Mouse (Mus musculus) neural tube, embryonic 11.5 days (tissue): ENCODE measurements around the gene Bag2. TPM values are rescaled to one million over a fixed set of nuclear protein-coding genes. Genes with fewer than 3 reads are reported as not detected.

Source experiments
- ATAC-seq: fragments of 200-750 bp; cut with Nextera tagmentation; 2 replicates; pipeline ENCODE4 v1.8.0; 2017; ENCODE audit warnings: moderate number of reproducible peaks, mild to moderate bottlenecking, moderate TSS enrichment, moderate library complexity; ENCODE audit not compliant: insufficient read depth, low FRiP score, low TSS enrichment
- DNase-seq: peaks from one replicate; pipeline ENCODE4 v3.0.0-alpha.2; 2015; ENCODE audit warnings: low spot score
- H3K27ac ChIP-seq: fragments of 300-500 bp; sonication (generic); 2 replicates; pipeline ENCODE4 v1.5.1; 2014; ENCODE audit warnings: low read depth, mild to moderate bottlenecking, low read length
- H3K27me3 ChIP-seq: fragments of 300-500 bp; sonication (generic); 2 replicates; pipeline ENCODE4 v1.6.1; 2014; ENCODE audit warnings: mild to moderate bottlenecking, low read length, mixed read lengths; ENCODE audit not compliant: control insufficient read depth, insufficient read depth
- H3K36me3 ChIP-seq: fragments of 300-500 bp; sonication (generic); 2 replicates; pipeline ENCODE4 v1.6.1; 2014; ENCODE audit warnings: mild to moderate bottlenecking, low read length, moderate library complexity, mixed read lengths; ENCODE audit not compliant: control insufficient read depth, insufficient read depth
- H3K4me1 ChIP-seq: fragments of 300-500 bp; sonication (generic); 2 replicates; pipeline ENCODE4 v1.6.1; 2014; ENCODE audit warnings: low read length, mixed read lengths; ENCODE audit not compliant: control insufficient read depth, insufficient read depth
- H3K4me2 ChIP-seq: fragments of 300-500 bp; sonication (generic); 2 replicates; pipeline ENCODE4 v1.6.1; 2014; ENCODE audit warnings: low read depth, mild to moderate bottlenecking, moderate library complexity
- H3K4me3 ChIP-seq: fragments of 300-500 bp; sonication (generic); 2 replicates; pipeline ENCODE4 v1.5.1; 2014; ENCODE audit warnings: low read depth, low read length
- H3K9ac ChIP-seq: fragments of 300-500 bp; sonication (generic); 2 replicates; pipeline ENCODE4 v1.6.1; 2014; ENCODE audit warnings: mild to moderate bottlenecking, low read length
- H3K9me3 ChIP-seq: fragments of 300-500 bp; sonication (generic); 2 replicates; pipeline ENCODE4 v1.6.1; 2016; ENCODE audit warnings: low read length; ENCODE audit not compliant: control insufficient read depth
- WGBS: fragments of 180-500 bp; shearing (Covaris S2); extraction: QIAGEN DNeasy Blood & Tissue Kit; methylation state at CpG from one replicate; pipeline ENCODE4 v1.1.7; 2014; 5-methylcytosine and 5-hydroxymethylcytosine counted together
- polyA plus RNA-seq: library from polyadenylated mRNA; unstranded; fragments of >200 nt; fragmentation: Nextera tagmentation; extraction: Ambion mirVana; gene quantifications from 2 replicates; pipeline ENCODE4 v1.2.1, GENCODE M21; 2014

The Bag2 gene
- polyA plus RNA-seq, 1 experiment from 2014 or later, result 29.5 TPM

- DNase-seq (no peak), ATAC-seq (no peak)
- Histone ChIP-seq H3K9ac (no peak overlapping the region), H3K27ac (no peak overlapping the region), H3K36me3 (peaks cover 4% of the 10 kb centered on the region), H3K27me3 (no peaks in the 10 kb centered on the region), H3K4me1 (no peaks in the 10 kb centered on the region), H3K4me3 (no peak overlapping the region), H3K9me3 (no peaks in the 10 kb centered on the region), H3K4me2 (no peak overlapping the region)
These were observed 11.2 kb upstream of the Bag2 start for GRCm38 (mm10) chr1:33768827-33769226.

GRCm38 (mm10) chr1:33768091-33768787 is 10.6 kb upstream of the Bag2 start:
- ATAC-seq (no peak), DNase-seq (no peak)
- no peaks in the 10 kb centered on the region for H3K4me1 ChIP-seq
- no peak overlapping the region for H3K4me2 ChIP-seq
- no peak overlapping the region for H3K4me3 ChIP-seq
- no peaks in the 10 kb centered on the region for H3K27me3 ChIP-seq
- no peaks in the 10 kb centered on the region for H3K9me3 ChIP-seq
- no peak overlapping the region for H3K9ac ChIP-seq
- whole genome bisulfite sequencing, result 85% methylated on average over 1 of the region's 1 CpGs
- peaks cover 4% of the 10 kb centered on the region for H3K36me3 ChIP-seq
- no peak overlapping the region for H3K27ac ChIP-seq

DNA sequence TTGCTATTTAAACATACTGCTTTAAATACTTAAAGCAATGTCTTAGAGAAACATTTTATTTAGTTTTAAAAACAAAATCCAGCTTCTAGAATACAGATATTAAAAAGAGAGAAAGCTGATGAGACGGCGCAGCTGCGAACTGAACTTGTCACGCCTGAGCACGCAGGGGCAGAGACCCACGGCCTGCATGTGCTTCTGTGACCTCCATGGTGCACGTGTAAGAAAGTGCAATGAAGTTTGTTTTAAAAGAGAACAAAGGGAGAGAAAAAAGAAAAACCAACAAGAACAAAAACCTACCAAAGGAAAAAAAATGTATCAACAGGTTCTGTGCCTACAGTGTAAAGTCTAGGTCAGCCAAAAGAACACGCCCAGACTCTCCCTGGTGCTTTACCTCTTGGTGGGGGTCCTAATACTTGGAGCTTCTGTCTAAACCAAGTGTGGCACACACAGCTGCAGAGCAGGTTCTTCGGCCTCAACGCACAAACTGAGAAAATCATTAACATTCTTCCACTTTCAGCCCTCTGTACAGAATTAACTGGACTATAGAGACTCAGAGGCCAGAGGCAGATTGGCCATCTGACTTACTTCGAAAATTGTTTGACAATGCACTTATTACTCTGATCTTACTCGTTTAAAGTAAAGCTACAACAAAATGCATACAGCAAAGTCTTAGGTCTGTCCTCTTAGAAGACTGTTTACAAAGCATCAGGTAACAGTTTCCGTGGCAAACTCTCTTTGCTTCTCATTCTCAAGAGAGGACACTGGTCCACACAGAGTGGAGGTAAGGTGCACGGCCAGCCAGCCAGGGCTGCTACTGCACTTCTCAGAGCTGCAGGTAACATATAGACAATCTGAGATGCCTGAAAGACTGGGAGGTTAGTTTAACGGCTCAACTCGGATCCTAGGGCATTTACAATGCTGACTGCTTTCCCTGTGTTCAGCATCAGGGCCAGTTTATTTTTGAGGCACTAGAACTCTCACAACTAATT is 9.2 kb upstream of the Bag2 start:
- H3K4me1 ChIP-seq, result no peaks in the 10 kb centered on the region
- no peak overlapping the region for H3K27ac ChIP-seq
- no peak for DNase-seq
- H3K4me3 ChIP-seq, result no peak overlapping the region
- 74% methylated on average over 16 of the region's 16 CpGs for WGBS
- no peaks in the 10 kb centered on the region for H3K27me3 ChIP-seq
- H3K9ac ChIP-seq, result no peak overlapping the region
- H3K4me2 ChIP-seq, result no peak overlapping the region
- no peak for ATAC-seq
- no peaks in the 10 kb centered on the region for H3K9me3 ChIP-seq
- H3K36me3 ChIP-seq, result peaks cover 4% of the 10 kb centered on the region

DNA sequence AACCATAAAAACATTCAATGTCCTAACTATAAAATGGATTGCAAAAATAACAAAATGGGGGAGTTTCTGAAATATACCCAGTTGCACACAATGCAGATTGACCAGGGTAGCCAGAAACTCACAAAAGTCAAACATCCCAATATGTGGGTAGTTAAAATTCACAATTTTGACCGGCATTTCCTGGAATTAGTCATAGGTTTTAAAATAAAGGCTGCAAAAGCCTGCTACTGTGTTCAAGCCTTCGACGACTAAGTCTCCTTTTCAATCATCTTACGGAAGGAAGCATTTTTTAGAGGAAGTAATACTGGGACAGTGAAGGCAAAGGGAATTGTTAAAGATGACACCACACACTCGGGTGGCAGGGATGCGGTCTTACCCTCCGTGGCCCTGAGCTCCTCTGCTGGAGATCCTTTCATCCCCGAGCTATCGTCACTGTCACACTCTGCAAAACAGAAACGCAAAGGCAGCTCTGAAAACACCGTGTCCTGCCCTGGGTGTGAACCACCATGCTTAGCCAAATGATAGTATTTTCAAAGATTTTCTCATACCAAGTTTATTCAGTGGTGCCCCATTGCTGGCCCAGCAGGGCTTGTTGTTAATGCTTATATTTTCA is 8.0 kb upstream of the Bag2 start:
- Histone ChIP-seq H3K9me3 (no peaks in the 10 kb centered on the region), H3K4me2 (no peak overlapping the region), H3K36me3 (peaks cover 6% of the 10 kb centered on the region), H3K27me3 (no peaks in the 10 kb centered on the region), H3K4me3 (no peak overlapping the region), H3K9ac (no peak overlapping the region), H3K4me1 (no peaks in the 10 kb centered on the region), H3K27ac (no peak overlapping the region)
- DNase-seq, result no peak
- 86% methylated on average over 11 of the region's 11 CpGs for WGBS
- ATAC-seq, result no peak

- Histone ChIP-seq H3K27me3 (no peaks in the 10 kb centered on the region), H3K36me3 (0 out of 2 replicates have a peak, but pooled peaks cover 2% of the 10 kb centered on the region), H3K27ac (no peak overlapping the region), H3K4me2 (no peak overlapping the region), H3K4me1 (no peaks in the 10 kb centered on the region), H3K4me3 (no peak overlapping the region), H3K9me3 (no peaks in the 10 kb centered on the region), H3K9ac (no peak overlapping the region)
- no peak for DNase-seq
- whole genome bisulfite sequencing, result 67% methylated on average over 2 of the region's 2 CpGs
- ATAC-seq, result no peak
These were observed 6.2 kb upstream of the Bag2 start for GRCm38 (mm10) chr1:33763826-33764225.

DNA sequence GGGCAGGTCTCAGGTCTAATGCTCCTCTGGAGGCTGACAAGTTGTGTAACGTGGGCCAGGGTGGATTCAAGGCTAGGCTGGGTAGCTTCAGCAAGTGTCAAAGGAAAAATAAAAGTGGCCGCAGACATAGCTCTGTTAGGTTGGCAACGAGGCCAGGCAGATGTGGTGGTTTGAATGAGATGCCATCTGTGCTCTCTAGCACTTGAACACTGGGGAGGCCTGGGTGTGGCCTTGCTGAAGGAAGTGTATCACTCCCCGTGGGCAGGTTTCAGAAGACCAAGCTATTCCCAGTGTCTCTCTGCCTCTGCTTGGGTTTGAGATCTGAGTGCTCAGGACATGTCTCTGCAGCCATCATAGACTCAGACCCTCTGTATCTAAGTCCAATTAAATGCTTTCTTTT is 893 bp upstream of the Bag2 start:
- H3K4me2 ChIP-seq, result no peak overlapping the region
- H3K27ac ChIP-seq, result no peak overlapping the region
- H3K27me3 ChIP-seq, result no peaks in the 10 kb centered on the region
- H3K9ac ChIP-seq, result no peak overlapping the region
- H3K9me3 ChIP-seq, result no peaks in the 10 kb centered on the region
- H3K4me1 ChIP-seq, result peaks cover 4% of the 10 kb centered on the region; the same call in 1 of the 2 replicates
- ATAC-seq, result no peak
- H3K4me3 ChIP-seq, result no peak overlapping the region
- 0 out of 2 replicates have a peak, but pooled peaks cover 2% of the 10 kb centered on the region for H3K36me3 ChIP-seq
- DNase-seq, result no peak
- 51% methylated on average over 4 of the region's 4 CpGs for WGBS

DNA sequence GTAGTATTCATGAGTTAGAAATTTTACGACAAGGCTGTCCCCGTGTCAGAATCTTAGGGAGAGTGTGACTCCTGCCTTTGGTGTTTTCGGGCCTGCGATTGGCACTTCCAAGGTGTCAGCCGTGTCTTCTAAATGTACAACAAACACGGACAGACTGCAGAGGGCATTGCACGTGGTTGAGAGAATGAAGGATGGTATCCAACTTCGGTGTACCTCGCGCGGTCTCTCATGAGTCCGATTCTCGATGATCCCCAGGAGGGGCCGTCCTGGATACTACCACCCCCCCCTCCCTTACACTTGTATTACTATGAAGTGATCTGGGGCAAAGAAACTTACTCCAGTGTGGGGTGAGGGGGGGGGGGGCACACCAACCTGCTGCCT is 572 bp downstream of the Bag2 start:
- ATAC-seq (peak; percentile 62), DNase-seq (peak; percentile 43)
- Histone ChIP-seq H3K4me1 (peaks cover 4% of the 10 kb centered on the region; the same call in 1 of the 2 replicates), H3K27ac (no peak overlapping the region), H3K4me3 (peak overlapping the region; percentile 58), H3K9ac (peak overlapping the region; percentile 81), H3K36me3 (0 out of 2 replicates have a peak, but pooled peaks cover 2% of the 10 kb centered on the region), H3K4me2 (peak overlapping the region; percentile 98), H3K9me3 (no peaks in the 10 kb centered on the region), H3K27me3 (no peaks in the 10 kb centered on the region)
- 9% methylated on average over 14 of the region's 14 CpGs for WGBS

GRCm38 (mm10) chr1:33756258-33757032 is 1.1 kb downstream of the Bag2 start:
- no peak for ATAC-seq
- no peak for DNase-seq
- Histone ChIP-seq H3K9ac (peak overlapping the region; percentile 81; the same call in 1 of the 2 replicates), H3K36me3 (0 out of 2 replicates have a peak, but pooled peaks cover 2% of the 10 kb centered on the region), H3K27me3 (no peaks in the 10 kb centered on the region), H3K4me1 (peaks cover 4% of the 10 kb centered on the region; the same call in 1 of the 2 replicates), H3K9me3 (no peaks in the 10 kb centered on the region), H3K4me2 (peak overlapping the region; percentile 98), H3K4me3 (peak overlapping the region; percentile 58), H3K27ac (no peak overlapping the region)
- WGBS, result 36% methylated on average over 18 of the region's 18 CpGs
